ENCODE assay signal across 13 mouse cellular contexts in genomic region chr17:82757400-82757799, GRCm38 (mm10).
"Had no signal": no experiment of that assay in that cellular context is flagged by ENCODE, and none has a peak within 500 bp of the region (broad histone marks: within the 10 kb centered on the region; RNA-seq: fewer than 3 reads in every experiment).

No protein-coding gene starts in this region.

- H3K4me1 ChIP-seq: kidney, embryonic 15.5 days; limb, embryonic 13.5 days; midbrain, embryonic 12.5 days; neural tube, embryonic 13.5 days had no signal

- H3K27ac ChIP-seq: kidney, embryonic 15.5 days; limb, embryonic 13.5 days; liver, embryonic 14.5 days; midbrain, embryonic 12.5 days; neural tube, embryonic 13.5 days had no signal

- H3K36me3 ChIP-seq: kidney, embryonic 15.5 days; limb, embryonic 13.5 days; midbrain, embryonic 12.5 days; neural tube, embryonic 13.5 days had no signal

- H3K4me2 ChIP-seq: kidney, embryonic 15.5 days; limb, embryonic 13.5 days; midbrain, embryonic 12.5 days; neural tube, embryonic 13.5 days had no signal

- H3K27me3 ChIP-seq: kidney, embryonic 15.5 days; limb, embryonic 13.5 days; midbrain, embryonic 12.5 days; neural tube, embryonic 13.5 days had no signal

- ATAC-seq: midbrain, embryonic 16.5 days had no signal

- H3K9ac ChIP-seq: kidney, embryonic 15.5 days; limb, embryonic 13.5 days; liver, embryonic 14.5 days; midbrain, embryonic 12.5 days; neural tube, embryonic 13.5 days had no signal

- H3K9me3 ChIP-seq: kidney, embryonic 15.5 days; limb, embryonic 13.5 days; midbrain, embryonic 12.5 days; neural tube, embryonic 13.5 days had no signal

- DNase-seq: kidney, postnatal 14 days; left cerebral cortex, postnatal 4 days; lung, adult 18-20 months; retina, postnatal 1 day; right cerebral cortex, postnatal 4 days; spleen, adult 18-20 months; thymus, postnatal 4 days had no signal

- H3K4me3 ChIP-seq: kidney, embryonic 15.5 days; limb, embryonic 13.5 days; midbrain, embryonic 12.5 days; neural tube, embryonic 13.5 days had no signal
